In genomic region chr11:88148015-88148637, GRCm38 (mm10) we compare ENCODE assay signal across 8 mouse cellular contexts. TPM values are rescaled to one million over a fixed set of nuclear protein-coding genes. Genes with fewer than 3 reads are reported as not detected.
A peak's percentile ranks its signal among the peaks of the same experiment; 100 is the strongest.
DNase-seq lines count a peak whose midpoint lies in the region; ATAC-seq and TF ChIP-seq lines count a peak whose summit lies in the region.

No protein-coding gene starts in this region.

- TF ChIP-seq POLR2A in kidney, adult 2 months (IDR thresholded peaks at IDR 0.05; ENCODE audit: low read depth, low read length): no peak

- H3K4me1 ChIP-seq in kidney, adult 2 months (ENCODE audit: control insufficient read depth, insufficient read depth, low read length): peaks cover 32% of the 10 kb centered on the region
- H3K4me1 ChIP-seq in embryonic facial prominence, embryonic 14.5 days (ENCODE audit: control insufficient read depth, insufficient read depth, low read length): peaks cover 45% of the 10 kb centered on the region
- H3K4me1 ChIP-seq in hindbrain, embryonic 15.5 days (replicated peaks): peaks cover 39% of the 10 kb centered on the region
- peaks cover 21% of the 10 kb centered on the region for H3K4me1 ChIP-seq in midbrain, embryonic 16.5 days (ENCODE audit: control insufficient read depth, insufficient read depth, low read length)

- TF ChIP-seq CTCF in kidney, adult 2 months (conservative IDR thresholded peaks at IDR 0.05; ENCODE audit: insufficient read depth, insufficient read length, low read depth, low read length): no peak

- no peak for ATAC-seq in embryonic facial prominence, embryonic 14.5 days (ENCODE audit: low read depth)
- ATAC-seq in hindbrain, embryonic 15.5 days (ENCODE audit: low FRiP score, low read depth): no peak
- ATAC-seq in midbrain, embryonic 16.5 days: no peak

- no peak overlapping the region for H3K4me2 ChIP-seq in embryonic facial prominence, embryonic 14.5 days (ENCODE audit: low read depth, low read length)
- H3K4me2 ChIP-seq in hindbrain, embryonic 15.5 days: no peak overlapping the region
- no peak overlapping the region for H3K4me2 ChIP-seq in midbrain, embryonic 16.5 days (ENCODE audit: low read length)

- DNase-seq in kidney, adult 2 months: no peak
- DNase-seq in kidney, postnatal 4 days: no peak
- no peak for DNase-seq in embryonic facial prominence, embryonic 14.5 days (ENCODE audit: low spot score)
- DNase-seq in thymus, postnatal 25 days: no peak
- no peak for DNase-seq in cerebellum, adult 11-12 months
- DNase-seq in MN1 (ENCODE audit: low spot score): no peak

- 53% methylated on average over 7 of the region's 7 CpGs for WGBS in kidney, adult 2 months
- 42% methylated on average over 7 of the region's 7 CpGs for WGBS in embryonic facial prominence, embryonic 14.5 days
- WGBS in hindbrain, embryonic 15.5 days: 50% methylated on average over 7 of the region's 7 CpGs
- WGBS in midbrain, embryonic 16.5 days: 48% methylated on average over 7 of the region's 7 CpGs

- no peaks in the 10 kb centered on the region for H3K36me3 ChIP-seq in kidney, adult 2 months (ENCODE audit: control insufficient read depth, insufficient read depth, low read length)
- no peaks in the 10 kb centered on the region for H3K36me3 ChIP-seq in embryonic facial prominence, embryonic 14.5 days (ENCODE audit: control insufficient read depth, insufficient read depth, low read length)
- no peaks in the 10 kb centered on the region for H3K36me3 ChIP-seq in hindbrain, embryonic 15.5 days
- H3K36me3 ChIP-seq in midbrain, embryonic 16.5 days (ENCODE audit: control insufficient read depth, insufficient read depth, low read length): no peaks in the 10 kb centered on the region

- H3K27me3 ChIP-seq in kidney, adult 2 months (replicated peaks; ENCODE audit: control insufficient read depth, insufficient read depth, low read length): no peaks in the 10 kb centered on the region
- H3K27me3 ChIP-seq in embryonic facial prominence, embryonic 14.5 days (replicated peaks; ENCODE audit: control insufficient read depth, insufficient read depth, low read length): no peaks in the 10 kb centered on the region
- H3K27me3 ChIP-seq in hindbrain, embryonic 15.5 days: no peaks in the 10 kb centered on the region
- H3K27me3 ChIP-seq in midbrain, embryonic 16.5 days (ENCODE audit: control insufficient read depth, insufficient read depth, low read depth, low read length): no peaks in the 10 kb centered on the region

- no peaks in the 10 kb centered on the region for H3K9me3 ChIP-seq in embryonic facial prominence, embryonic 14.5 days (ENCODE audit: control insufficient read depth, low read length)
- no peaks in the 10 kb centered on the region for H3K9me3 ChIP-seq in hindbrain, embryonic 15.5 days
- no peaks in the 10 kb centered on the region for H3K9me3 ChIP-seq in midbrain, embryonic 16.5 days (replicated peaks; ENCODE audit: control insufficient read depth, low read length, poor library complexity, severe bottlenecking)

- no peak overlapping the region for H3K4me3 ChIP-seq in kidney, adult 2 months (ENCODE audit: insufficient read depth, low read depth, low read length)
- no peak overlapping the region for H3K4me3 ChIP-seq in embryonic facial prominence, embryonic 14.5 days (ENCODE audit: low read depth, low read length)
- H3K4me3 ChIP-seq in hindbrain, embryonic 15.5 days: no peak overlapping the region
- no peak overlapping the region for H3K4me3 ChIP-seq in midbrain, embryonic 16.5 days (ENCODE audit: low read depth, low read length)

- peak overlapping the region; percentile 76 for H3K27ac ChIP-seq in kidney, adult 2 months (ENCODE audit: insufficient read depth, low read depth, low read length)
- peak overlapping the region; percentile 62 for H3K27ac ChIP-seq in embryonic facial prominence, embryonic 14.5 days (replicated peaks; ENCODE audit: low read depth, low read length)
- H3K27ac ChIP-seq in hindbrain, embryonic 15.5 days (replicated peaks): peak overlapping the region; percentile 74
- peak overlapping the region; percentile 65 for H3K27ac ChIP-seq in midbrain, embryonic 16.5 days (ENCODE audit: low read length)

- H3K9ac ChIP-seq in embryonic facial prominence, embryonic 14.5 days (ENCODE audit: low read depth, low read length): no peak overlapping the region
- no peak overlapping the region for H3K9ac ChIP-seq in hindbrain, embryonic 15.5 days
- H3K9ac ChIP-seq in midbrain, embryonic 16.5 days (ENCODE audit: low read depth, low read length): no peak overlapping the region

RNA-seq across cellular contexts. Expression of gene Cuedc1, which starts 50.3 kb away (rescaled TPM):
- polyA plus RNA-seq in kidney, adult 2 months (2012; rRNA removed): 16.5 and 18.5 TPM in 2 replicates
- polyA plus RNA-seq in embryonic facial prominence, embryonic 14.5 days (2014; fragmentation: Nextera tagmentation; extraction: Ambion mirVana): 17.4 and 17.7 TPM in 2 replicates
- 46.3 and 49.7 TPM in 2 replicates for polyA plus RNA-seq in hindbrain, embryonic 15.5 days (2015; fragmentation: Nextera tagmentation; extraction: Ambion mirVana)
- polyA plus RNA-seq in midbrain, embryonic 16.5 days (2015; fragmentation: Nextera tagmentation; extraction: Ambion mirVana): 46.1 and 54.7 TPM in 2 replicates

RNA-seq across cellular contexts. Expression of gene Mrps23, which starts 56.1 kb away (rescaled TPM):
- polyA plus RNA-seq in kidney, adult 2 months (2012; rRNA removed): 53.0 and 61.6 TPM in 2 replicates
- 55.6 and 59.4 TPM in 2 replicates for polyA plus RNA-seq in embryonic facial prominence, embryonic 14.5 days (2014; fragmentation: Nextera tagmentation; extraction: Ambion mirVana)
- 60.3 and 61.7 TPM in 2 replicates for polyA plus RNA-seq in hindbrain, embryonic 15.5 days (2015; fragmentation: Nextera tagmentation; extraction: Ambion mirVana)
- 65.4 and 66.9 TPM in 2 replicates for polyA plus RNA-seq in midbrain, embryonic 16.5 days (2015; fragmentation: Nextera tagmentation; extraction: Ambion mirVana)
